In genomic region chr8:106115897-106116296, GRCm38 (mm10) we compare ENCODE assay signal across 8 mouse cellular contexts. TPM values are rescaled to one million over a fixed set of nuclear protein-coding genes. Genes with fewer than 3 reads are reported as not detected.
DNase-seq lines count a peak whose midpoint lies in the region; ATAC-seq and TF ChIP-seq lines count a peak whose summit lies in the region.

No protein-coding gene starts in this region.

- no peak overlapping the region for H3K9ac ChIP-seq in hindbrain, postnatal 0 days (replicated peaks; ENCODE audit: low read length)
- H3K9ac ChIP-seq in hindbrain, embryonic 16.5 days (ENCODE audit: low read depth, low read length): no peak overlapping the region

- H3K4me3 ChIP-seq in hindbrain, postnatal 0 days (ENCODE audit: low read length): no peak overlapping the region
- H3K4me3 ChIP-seq in hindbrain, embryonic 16.5 days (ENCODE audit: low read length): no peak overlapping the region
- H3K4me3 ChIP-seq in E14TG2a.4 (replicated peaks; ENCODE audit: low read length): no peak overlapping the region

- no peaks in the 10 kb centered on the region for H3K9me3 ChIP-seq in hindbrain, postnatal 0 days (ENCODE audit: low read length)
- H3K9me3 ChIP-seq in hindbrain, embryonic 16.5 days (ENCODE audit: control insufficient read depth, low read length): no peaks in the 10 kb centered on the region
- no peaks in the 10 kb centered on the region for H3K9me3 ChIP-seq in E14TG2a.4 (ENCODE audit: low read length)

- ATAC-seq in hindbrain, postnatal 0 days: no peak
- ATAC-seq in hindbrain, embryonic 16.5 days: no peak
- ATAC-seq in activated CD4-positive, CD25-positive, alpha-beta regulatory T cell, adult 4 months: no peak

- H3K27ac ChIP-seq in hindbrain, postnatal 0 days: no peak overlapping the region
- H3K27ac ChIP-seq in hindbrain, embryonic 16.5 days (ENCODE audit: low read depth, low read length): no peak overlapping the region

- no peaks in the 10 kb centered on the region for H3K36me3 ChIP-seq in hindbrain, postnatal 0 days (ENCODE audit: insufficient read depth, low read length)
- H3K36me3 ChIP-seq in hindbrain, embryonic 16.5 days (ENCODE audit: control insufficient read depth, insufficient read depth, low read length): 0 out of 2 replicates have a peak, but pooled peaks cover 2% of the 10 kb centered on the region
- peaks cover 45% of the 10 kb centered on the region for H3K36me3 ChIP-seq in E14TG2a.4 (ENCODE audit: insufficient read depth, low read length)

- no peaks in the 10 kb centered on the region for H3K27me3 ChIP-seq in hindbrain, postnatal 0 days (ENCODE audit: insufficient read depth, low read length)
- no peaks in the 10 kb centered on the region for H3K27me3 ChIP-seq in hindbrain, embryonic 16.5 days (replicated peaks; ENCODE audit: control insufficient read depth, insufficient read depth, low read length)
- no peaks in the 10 kb centered on the region for H3K27me3 ChIP-seq in E14TG2a.4 (ENCODE audit: insufficient read depth, low read length)

- WGBS in hindbrain, postnatal 0 days: 94% methylated on average over 3 of the region's 3 CpGs
- 98% methylated on average over 3 of the region's 3 CpGs for WGBS in hindbrain, embryonic 16.5 days

- no peaks in the 10 kb centered on the region for H3K4me1 ChIP-seq in hindbrain, postnatal 0 days (ENCODE audit: insufficient read depth, low read length)
- H3K4me1 ChIP-seq in hindbrain, embryonic 16.5 days (ENCODE audit: control insufficient read depth, insufficient read depth, low read depth, low read length): no peaks in the 10 kb centered on the region
- peaks cover 17% of the 10 kb centered on the region for H3K4me1 ChIP-seq in E14TG2a.4 (replicated peaks; ENCODE audit: low read depth, low read length)

- intact Hi-C loops in left cerebral cortex, postnatal 4 days (cut with DNase I): no loop called here

- peak; percentile 69 for TF ChIP-seq CTCF in hindbrain, postnatal 0 days (IDR thresholded peaks at IDR 0.05; ENCODE audit: low read depth)
- peak; percentile 87 for TF ChIP-seq CTCF in E14TG2a.4 (conservative IDR thresholded peaks at IDR 0.05; ENCODE audit: low read length)

- no peak overlapping the region for H3K4me2 ChIP-seq in hindbrain, postnatal 0 days (ENCODE audit: low read depth, low read length)
- no peak overlapping the region for H3K4me2 ChIP-seq in hindbrain, embryonic 16.5 days (ENCODE audit: low read length)

- peak; percentile 22 for DNase-seq in hindbrain, postnatal 0 days (ENCODE audit: low spot score)
- peak; percentile 49 for DNase-seq in c-Kit-negative CD71-positive TER-119-positive erythroid progenitor cells, embryonic 14.5 days (ENCODE audit: low read depth, low spot score)
- DNase-seq in lung, postnatal 4 days: peak; percentile 23 to 52
- no peak for DNase-seq in left cerebral cortex, postnatal 4 days
- no peak for DNase-seq in right cerebral cortex, adult 2 months (ENCODE audit: low spot score in 2 of 2)

RNA-seq across cellular contexts. Expression of gene Esrp2, which starts 20.9 kb away (rescaled TPM):
- 0.10 and 0.75 TPM in 2 replicates for total RNA-seq in hindbrain, postnatal 0 days (2014; rRNA removed)
- polyA plus RNA-seq in hindbrain, postnatal 0 days (2015; fragmentation: Nextera tagmentation; extraction: Ambion mirVana): 0.10 and 0.15 TPM in 2 replicates
- polyA plus RNA-seq in hindbrain, embryonic 16.5 days (2015; fragmentation: Nextera tagmentation; extraction: Ambion mirVana): 0.18 and 0.27 TPM in 2 replicates
- total RNA-seq in left cerebral cortex, postnatal 4 days (2021): not detected
- under 1 TPM in 1 of 2 experiments, not detected in 1; 0.20 TPM for polyA plus RNA-seq in activated CD4-positive, CD25-positive, alpha-beta regulatory T cell, adult 4 months (2017; shearing (Covaris generic))

RNA-seq across cellular contexts. Expression of gene Pla2g15, which starts 34.3 kb away (rescaled TPM):
- total RNA-seq in hindbrain, postnatal 0 days (2014; rRNA removed): 14.9 and 18.2 TPM in 2 replicates
- polyA plus RNA-seq in hindbrain, postnatal 0 days (2015; fragmentation: Nextera tagmentation; extraction: Ambion mirVana): 14.6 and 15.7 TPM in 2 replicates
- polyA plus RNA-seq in hindbrain, embryonic 16.5 days (2015; fragmentation: Nextera tagmentation; extraction: Ambion mirVana): 23.5 and 24.2 TPM in 2 replicates
- total RNA-seq in left cerebral cortex, postnatal 4 days (2021): 10 to 100 TPM; 20.7 to 21.8 TPM
- polyA plus RNA-seq in activated CD4-positive, CD25-positive, alpha-beta regulatory T cell, adult 4 months (2017; shearing (Covaris generic)): 1 to 10 TPM; 1.9 to 4.0 TPM

RNA-seq across cellular contexts. Expression of gene Slc7a6, which starts 52.8 kb away (rescaled TPM):
- 35.2 and 39.1 TPM in 2 replicates for total RNA-seq in hindbrain, postnatal 0 days (2014; rRNA removed)
- 49.9 and 53.2 TPM in 2 replicates for polyA plus RNA-seq in hindbrain, postnatal 0 days (2015; fragmentation: Nextera tagmentation; extraction: Ambion mirVana)
- polyA plus RNA-seq in hindbrain, embryonic 16.5 days (2015; fragmentation: Nextera tagmentation; extraction: Ambion mirVana): 35.7 and 47.9 TPM in 2 replicates
- total RNA-seq in left cerebral cortex, postnatal 4 days (2021): 10 to 100 TPM; 34.6 to 35.0 TPM
- polyA plus RNA-seq in activated CD4-positive, CD25-positive, alpha-beta regulatory T cell, adult 4 months (2017; shearing (Covaris generic)): 10 to 100 TPM; 26.2 to 33.6 TPM

RNA-seq across cellular contexts. Expression of gene Nfatc3, which starts 57.3 kb away (rescaled TPM):
- total RNA-seq in hindbrain, postnatal 0 days (2014; rRNA removed): 14.0 and 24.0 TPM in 2 replicates
- polyA plus RNA-seq in hindbrain, postnatal 0 days (2015; fragmentation: Nextera tagmentation; extraction: Ambion mirVana): 2.8 and 2.9 TPM in 2 replicates
- polyA plus RNA-seq in hindbrain, embryonic 16.5 days (2015; fragmentation: Nextera tagmentation; extraction: Ambion mirVana): 2.1 and 2.6 TPM in 2 replicates
- total RNA-seq in left cerebral cortex, postnatal 4 days (2021): 10 to 100 TPM; 15.8 to 17.2 TPM
- 10 to 100 TPM; 30.0 to 31.5 TPM for polyA plus RNA-seq in activated CD4-positive, CD25-positive, alpha-beta regulatory T cell, adult 4 months (2017; shearing (Covaris generic))

Comparison
In these comparisons a context has a peak if more than half of its experiments do, and no peak if none do; other contexts are left out.
1. DNase-seq: peak in hindbrain, postnatal 0 days (single experiment), c-Kit-negative CD71-positive TER-119-positive erythroid progenitor cells, embryonic 14.5 days (single experiment) and lung, postnatal 4 days (2 of 2); none in left cerebral cortex, postnatal 4 days (single experiment) and right cerebral cortex, adult 2 months (0 of 2).